22 mouse cellular contexts compared by ENCODE assay signal in genomic region chr3:79788959-79789358, GRCm38 (mm10). TPM values are rescaled to one million over a fixed set of nuclear protein-coding genes. Genes with fewer than 3 reads are reported as not detected.
"Had no signal": no experiment of that assay in that cellular context is flagged by ENCODE, and none has a peak within 500 bp of the region (broad histone marks: within the 10 kb centered on the region; RNA-seq: fewer than 3 reads in every experiment).

No protein-coding gene starts in this region.

- ATAC-seq: intestine, embryonic 15.5 days; midbrain, embryonic 13.5 days; midbrain, embryonic 16.5 days had no signal

- DNase-seq: kidney, adult 11 months; kidney, adult 8-10 months; kidney, postnatal 10 days; kidney, postnatal 4 days; layer of hippocampus, adult 9-11 months; lung, postnatal 14 days; lung, postnatal 4 days; thymus, adult 2 months; thymus, postnatal 25 days had no signal

- H3K4me1 ChIP-seq: liver, embryonic 15.5 days; megakaryocyte, embryonic 14.5 days; midbrain, embryonic 13.5 days had no signal

- H3K27me3 ChIP-seq: intestine, embryonic 15.5 days; kidney, embryonic 15.5 days; lung, embryonic 15.5 days; midbrain, embryonic 13.5 days had no signal

- H3K36me3 ChIP-seq: intestine, embryonic 15.5 days; kidney, embryonic 15.5 days; liver, embryonic 15.5 days; lung, embryonic 15.5 days; midbrain, embryonic 10.5 days; midbrain, embryonic 13.5 days had no signal

- H3K9me3 ChIP-seq: intestine, embryonic 15.5 days; kidney, embryonic 15.5 days; liver, embryonic 15.5 days; lung, embryonic 15.5 days; midbrain, embryonic 10.5 days; midbrain, embryonic 13.5 days had no signal

- H3K27ac ChIP-seq: intestine, embryonic 15.5 days; kidney, embryonic 15.5 days; left cerebral cortex, adult 2 months; liver, embryonic 15.5 days; lung, embryonic 15.5 days; midbrain, embryonic 10.5 days; midbrain, embryonic 13.5 days; stomach, postnatal 0 days had no signal

- H3K4me2 ChIP-seq: intestine, embryonic 15.5 days; kidney, embryonic 15.5 days; liver, embryonic 15.5 days; lung, embryonic 15.5 days; midbrain, embryonic 13.5 days had no signal

- H3K4me3 ChIP-seq: intestine, embryonic 15.5 days; kidney, embryonic 15.5 days; left cerebral cortex, adult 2 months; liver, embryonic 15.5 days; lung, embryonic 15.5 days; megakaryocyte, embryonic 14.5 days; midbrain, embryonic 10.5 days; midbrain, embryonic 13.5 days had no signal

- H3K9ac ChIP-seq: intestine, embryonic 15.5 days; kidney, embryonic 15.5 days; liver, embryonic 15.5 days; lung, embryonic 15.5 days; midbrain, embryonic 13.5 days had no signal

RNA-seq across cellular contexts. Expression of gene Rxfp1, which starts 51.3 kb away (rescaled TPM):
- total RNA-seq: liver, adult 2 months had no signal
- polyA plus RNA-seq: liver, adult 2 months; liver, embryonic 15.5 days; midbrain, embryonic 10.5 days; midbrain, embryonic 13.5 days; small intestine, adult 2 months; stomach, embryonic 14.5 days; stomach, postnatal 0 days had no signal
